Mouse (Mus musculus) midbrain, postnatal 0 days (tissue): ENCODE results near the gene Sfrp2. TPM values are rescaled to one million over a fixed set of nuclear protein-coding genes. Genes with fewer than 3 reads are reported as not detected.

ENCODE experiments used
- ATAC-seq: fragments of 200-750 bp; cut with Nextera tagmentation; 2 replicates; pipeline ENCODE4 v1.8.0; 2017; ENCODE audit warnings: moderate number of reproducible peaks, mild to moderate bottlenecking, moderate TSS enrichment, moderate library complexity; ENCODE audit not compliant: low FRiP score
- DNase-seq: peaks from one replicate; pipeline ENCODE4 v3.0.0-alpha.2; 2015; ENCODE audit warnings: low spot score
- H3K27ac ChIP-seq: fragments of 300-500 bp; sonication (generic); 2 replicates; pipeline ENCODE4 v1.5.1; 2014; ENCODE audit warnings: low read depth, mild to moderate bottlenecking, low read length, mixed read lengths
- H3K27me3 ChIP-seq: fragments of 300-500 bp; sonication (generic); 2 replicates; pipeline ENCODE4 v1.6.1; 2014; ENCODE audit warnings: low read length, control low read depth, mixed read lengths; ENCODE audit not compliant: insufficient read depth
- H3K36me3 ChIP-seq: fragments of 300-500 bp; sonication (generic); 2 replicates; pipeline ENCODE4 v1.6.1; 2014; ENCODE audit warnings: low read length, control low read depth, mixed read lengths; ENCODE audit not compliant: insufficient read depth
- H3K4me1 ChIP-seq: fragments of 300-500 bp; sonication (generic); 2 replicates; pipeline ENCODE4 v1.6.1; 2014; ENCODE audit warnings: mild to moderate bottlenecking, control low read depth, antibody characterized with exemption, low read length, mixed read lengths; ENCODE audit not compliant: insufficient read depth
- H3K4me2 ChIP-seq: fragments of 300-500 bp; sonication (generic); 2 replicates; pipeline ENCODE4 v1.6.1; 2014; ENCODE audit warnings: low read depth, mild to moderate bottlenecking, low read length, mixed read lengths; ENCODE audit not compliant: poor library complexity, severe bottlenecking
- H3K4me3 ChIP-seq: fragments of 300-500 bp; sonication (generic); 2 replicates; pipeline ENCODE4 v1.5.1; 2014; ENCODE audit warnings: low read depth, mild to moderate bottlenecking, low read length, moderate library complexity
- H3K9ac ChIP-seq: fragments of 300-500 bp; sonication (generic); replicated peaks from 2 replicates; pipeline ENCODE4 v1.6.1; 2014; ENCODE audit warnings: mild to moderate bottlenecking, low read length, moderate library complexity, mixed read lengths; ENCODE audit not compliant: poor library complexity, severe bottlenecking
- H3K9me3 ChIP-seq: fragments of 300-500 bp; sonication (generic); 2 replicates; pipeline ENCODE4 v1.6.1; 2016; ENCODE audit warnings: low read length, control low read depth
- CTCF ChIP-seq: IDR thresholded peaks from 2 replicates; pipeline ENCODE4 v1.5.1; 2016; ENCODE audit warnings: antibody characterized with exemption, mild to moderate bottlenecking
- WGBS: fragments of 180-500 bp; shearing (Covaris S2); extraction: QIAGEN DNeasy Blood & Tissue Kit; methylation state at CpG from one replicate; pipeline ENCODE4 v1.1.7; 2014; 5-methylcytosine and 5-hydroxymethylcytosine counted together
- polyA plus RNA-seq: library from polyadenylated mRNA; unstranded; fragments of >200 nt; fragmentation: Nextera tagmentation; extraction: Ambion mirVana; gene quantifications from 2 replicates; pipeline ENCODE4 v1.2.1, GENCODE M21; 2015
- total RNA-seq: library from RNA; depleted of rRNA; stranded (reverse); fragments of >200 nt; gene quantifications from 2 replicates; pipeline ENCODE4 v1.2.3, GENCODE M21; 2014

Gene Sfrp2
- total and polyA plus RNA-seq, 2 experiments from 2014 or later, result 34.1 to 70.0 TPM

GRCm38 (mm10) chr3:83767121-83767520 lies 1.0 kb downstream of the Sfrp2 start:
- WGBS, result 11% methylated on average over 10 of the region's 10 CpGs
- ATAC-seq (no peak), DNase-seq (no peak)
- Histone ChIP-seq H3K9me3 (no peaks in the 10 kb centered on the region), H3K9ac (peak overlapping the region; percentile 67; the same call in 1 of the 2 replicates), H3K36me3 (no peaks in the 10 kb centered on the region), H3K4me3 (peak overlapping the region; percentile 48), H3K4me1 (peaks cover 2% of the 10 kb centered on the region; the same call in 1 of the 2 replicates), H3K27ac (no peak overlapping the region), H3K4me2 (peak overlapping the region; percentile 79), H3K27me3 (no peaks in the 10 kb centered on the region; the same call in 1 of the 2 replicates)
- TF ChIP-seq CTCF, result no peak

- no peak for TF ChIP-seq CTCF
- DNase-seq, result no peak
- no peaks in the 10 kb centered on the region; the same call in 1 of the 2 replicates for H3K36me3 ChIP-seq
- H3K27ac ChIP-seq, result no peak overlapping the region
- H3K4me3 ChIP-seq, result no peak overlapping the region
- H3K4me1 ChIP-seq, result peaks cover 2% of the 10 kb centered on the region; the same call in 1 of the 2 replicates
- H3K4me2 ChIP-seq, result peak overlapping the region; percentile 34
- no peak for ATAC-seq
- WGBS, result 29% methylated on average over 11 of the region's 11 CpGs
- H3K9me3 ChIP-seq, result no peaks in the 10 kb centered on the region
- no peaks in the 10 kb centered on the region for H3K27me3 ChIP-seq
- no peak overlapping the region for H3K9ac ChIP-seq
These were observed 2.3 kb downstream of the Sfrp2 start for GRCm38 (mm10) chr3:83768293-83769035.

GRCm38 (mm10) chr3:83769036-83769410 lies 2.9 kb downstream of the Sfrp2 start:
- Histone ChIP-seq H3K9me3 (no peaks in the 10 kb centered on the region), H3K4me1 (peaks cover 2% of the 10 kb centered on the region; the same call in 1 of the 2 replicates), H3K36me3 (no peaks in the 10 kb centered on the region; the same call in 1 of the 2 replicates), H3K4me3 (no peak overlapping the region), H3K4me2 (peak overlapping the region; percentile 34), H3K27me3 (no peaks in the 10 kb centered on the region), H3K9ac (no peak overlapping the region), H3K27ac (no peak overlapping the region)
- TF ChIP-seq CTCF, result peak; percentile 66
- WGBS, result 7% methylated on average over 10 of the region's 10 CpGs
- no peak for ATAC-seq
- DNase-seq, result peak; percentile 61

GRCm38 (mm10) chr3:83771160-83771869 lies 5.2 kb downstream of the Sfrp2 start:
- H3K9me3 ChIP-seq, result no peaks in the 10 kb centered on the region
- no peak for TF ChIP-seq CTCF
- 94% methylated on average over 10 of the region's 10 CpGs for WGBS

GRCm38 (mm10) chr3:83773281-83773680 lies 7.2 kb downstream of the Sfrp2 start:
- no peak overlapping the region for H3K27ac ChIP-seq
- ATAC-seq (no peak), DNase-seq (no peak)
- no peak overlapping the region for H3K4me3 ChIP-seq
- no peaks in the 10 kb centered on the region; the same call in 1 of the 2 replicates for H3K36me3 ChIP-seq
- no peak overlapping the region for H3K9ac ChIP-seq
- WGBS, result 89% methylated on average over 18 of the region's 18 CpGs
- no peaks in the 10 kb centered on the region for H3K9me3 ChIP-seq
- no peaks in the 10 kb centered on the region for H3K27me3 ChIP-seq
- no peak overlapping the region for H3K4me2 ChIP-seq
- 0 out of 2 replicates have a peak, but pooled peaks cover 2% of the 10 kb centered on the region for H3K4me1 ChIP-seq
- TF ChIP-seq CTCF, result no peak

More at GRCm38 (mm10) chr3:83771160-83771869, 5.2 kb downstream of the Sfrp2 start:
- Histone ChIP-seq H3K36me3 (no peaks in the 10 kb centered on the region; the same call in 1 of the 2 replicates), H3K27me3 (no peaks in the 10 kb centered on the region), H3K4me2 (no peak overlapping the region), H3K4me1 (0 out of 2 replicates have a peak, but pooled peaks cover 2% of the 10 kb centered on the region), H3K4me3 (no peak overlapping the region), H3K27ac (no peak overlapping the region), H3K9ac (no peak overlapping the region)
- ATAC-seq (no peak), DNase-seq (no peak)

GRCm38 (mm10) chr3:83775403-83775802 lies 9.3 kb downstream of the Sfrp2 start:
- ATAC-seq (no peak), DNase-seq (no peak)
- no peak for TF ChIP-seq CTCF
- no peak overlapping the region for H3K9ac ChIP-seq
- no peaks in the 10 kb centered on the region for H3K27me3 ChIP-seq
- no peaks in the 10 kb centered on the region for H3K9me3 ChIP-seq
- WGBS, result 78% methylated on average over 9 of the region's 9 CpGs
- no peak overlapping the region for H3K27ac ChIP-seq
- no peak overlapping the region for H3K4me2 ChIP-seq
- H3K36me3 ChIP-seq, result no peaks in the 10 kb centered on the region; the same call in 1 of the 2 replicates
- no peaks in the 10 kb centered on the region for H3K4me1 ChIP-seq
- no peak overlapping the region for H3K4me3 ChIP-seq
